Mouse (Mus musculus): Measurements from ENCODE around the gene Slc25a40.

Gene Slc25a40

GRCm38 (mm10) chr5:8489471-8490110 lies 66.9 kb downstream of the Slc25a40 start:
- no peak for DNase-seq (ENCODE audit: extremely low read depth, insufficient read length, low spot score)

GRCm38 (mm10) chr5:8491778-8492177 lies 69.1 kb downstream of the Slc25a40 start:
- DNase-seq (ENCODE audit: extremely low read depth, insufficient read length, low spot score), result no peak
